Mouse (Mus musculus) gastrocnemius, postnatal 10 days (tissue): ENCODE measurements around the gene Rag2. TPM values are rescaled to one million over a fixed set of nuclear protein-coding genes. Genes with fewer than 3 reads are reported as not detected.

Experiments used
- DNase-seq: peaks from one replicate; pipeline ENCODE4 v3.0.0; 2021; ENCODE audit warnings: mixed read lengths
- long read RNA-seq, 2 experiments: library from polyadenylated mRNA; stranded (forward); transcript quantifications; one replicate each; pipeline ENCODE4 v2.0.0; 2021
- total RNA-seq, 2 experiments: library from RNA; stranded (reverse); gene quantifications; 2 replicates each; pipeline ENCODE4 v1.2.3; 2021

Gene Rag2
- under 1 TPM in 1 of 2 experiments, not detected in 1; 0.11 TPM for total RNA-seq
- long read RNA-seq, experiment 1, result 0 reads
- long read RNA-seq, experiment 2, result 0 reads

DNA sequence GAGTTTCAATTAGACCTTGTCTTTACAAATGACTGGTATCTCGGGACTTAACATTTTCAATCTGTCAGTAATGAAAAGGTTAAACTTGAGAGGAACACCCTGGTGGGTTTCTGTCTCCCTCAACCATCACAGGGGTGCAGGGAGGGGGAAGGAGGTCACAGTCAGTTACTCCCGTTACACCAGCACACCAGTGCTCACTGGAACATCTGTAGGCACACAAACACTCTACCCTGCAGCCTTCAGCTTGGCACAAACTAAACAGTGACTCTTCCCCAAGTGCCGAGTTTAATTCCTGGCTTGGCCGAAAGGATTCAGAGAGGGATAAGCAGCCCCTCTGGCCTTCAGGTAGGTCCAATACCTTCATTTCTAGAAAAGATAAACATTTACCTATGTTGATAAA lies at the start of gene Rag2:
TSS of gene Rag2 (plus strand) at position 193 of the 400 bp plus-strand sequence.
- no peak for DNase-seq

DNA sequence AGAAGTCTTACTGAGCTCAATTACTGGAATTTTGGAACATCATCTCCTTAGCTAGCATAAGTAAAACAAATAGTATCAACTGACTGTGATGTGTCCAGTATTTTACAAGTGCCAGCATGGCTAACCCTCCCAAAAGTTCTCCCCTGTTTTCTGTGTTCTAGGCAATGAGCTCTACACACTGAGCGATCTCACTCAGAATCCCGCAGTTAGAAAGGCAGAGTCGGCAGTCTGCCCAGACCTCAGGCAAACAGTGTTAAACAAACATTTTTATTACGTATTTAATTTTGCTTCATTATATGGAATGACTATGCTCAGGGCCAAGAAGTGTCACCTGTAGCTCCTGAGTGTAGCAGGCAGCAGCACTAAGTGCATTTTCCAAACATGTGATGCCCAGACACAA lies 47.3 kb upstream of the Rag2 start:
- DNase-seq, result no peak

DNA sequence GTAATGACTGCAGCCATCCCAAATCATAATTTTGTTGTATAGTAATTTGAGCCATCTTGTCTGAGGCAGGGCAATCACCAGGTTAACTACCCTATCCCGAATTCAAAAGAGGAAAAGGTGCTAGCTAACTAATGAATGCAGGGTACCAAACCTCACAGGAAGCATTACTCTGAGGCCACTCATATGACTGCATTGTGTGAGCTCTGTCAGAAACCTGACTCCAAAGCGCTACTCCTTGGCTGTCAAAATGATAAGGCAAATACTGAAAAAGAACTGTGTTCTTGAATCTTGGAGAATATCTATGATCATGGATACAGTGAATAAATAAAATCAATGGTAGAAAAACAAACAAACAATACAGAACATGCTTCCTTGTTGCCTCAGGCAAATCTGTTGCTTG lies 44.5 kb upstream of the Rag2 start:
- DNase-seq, result no peak

DNA sequence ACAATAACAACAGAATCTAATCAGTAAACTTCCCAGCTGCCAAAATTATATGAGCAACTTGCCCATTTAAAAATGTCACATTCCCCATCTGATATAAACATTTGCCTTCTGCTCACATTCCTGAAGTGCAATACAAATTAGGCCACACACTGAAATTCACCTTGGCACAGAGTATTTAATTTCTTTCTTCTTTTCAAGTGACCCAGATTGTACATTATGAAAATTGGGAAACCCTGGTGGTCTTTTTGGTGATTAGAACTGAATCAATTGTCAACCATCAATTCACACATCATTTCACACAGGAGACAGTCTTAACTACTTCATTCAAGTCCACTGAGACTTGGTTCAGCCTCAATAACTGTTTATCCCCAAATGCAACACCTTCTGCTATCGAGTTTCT lies 44.1 kb upstream of the Rag2 start:
- no peak for DNase-seq

DNA sequence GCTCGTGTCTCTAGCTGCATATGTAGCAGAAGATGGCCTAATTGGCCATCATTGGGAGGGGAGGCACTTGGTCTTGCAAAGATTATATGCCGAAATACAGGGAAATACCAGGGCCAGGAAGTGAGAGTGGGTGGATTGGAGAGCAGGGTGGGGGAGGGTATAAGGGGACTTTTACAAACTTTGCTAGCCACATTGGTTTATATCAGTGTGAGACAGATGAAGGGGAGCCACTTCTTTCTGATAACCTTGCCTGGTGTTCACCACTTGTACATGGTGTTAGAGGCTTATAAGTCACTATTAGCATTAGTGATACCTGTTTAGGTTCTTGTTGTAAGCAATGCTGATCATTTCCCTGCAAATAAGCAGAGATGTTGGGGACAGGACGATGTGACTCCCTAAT lies 43.5 kb upstream of the Rag2 start:
- no peak for DNase-seq

DNA sequence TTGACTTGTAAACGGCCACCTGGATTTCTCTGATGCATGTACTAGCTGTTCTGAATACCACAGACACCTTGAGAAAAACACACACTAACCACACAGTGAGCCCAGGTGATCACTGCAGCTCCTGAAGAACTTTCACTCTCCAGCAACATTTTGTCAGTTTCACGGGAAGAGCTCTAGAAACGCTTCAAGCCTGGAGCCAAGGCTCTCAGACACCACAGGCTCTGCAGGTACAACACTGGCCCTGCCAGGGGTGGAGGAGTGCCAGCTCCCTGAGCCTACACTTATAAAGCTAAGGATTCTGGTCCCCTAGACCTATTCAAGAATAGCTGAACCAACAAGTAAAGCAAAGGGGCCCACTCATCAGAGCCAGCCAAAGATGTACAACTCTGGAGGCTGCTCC lies 43.1 kb upstream of the Rag2 start:
- no peak for DNase-seq

DNA sequence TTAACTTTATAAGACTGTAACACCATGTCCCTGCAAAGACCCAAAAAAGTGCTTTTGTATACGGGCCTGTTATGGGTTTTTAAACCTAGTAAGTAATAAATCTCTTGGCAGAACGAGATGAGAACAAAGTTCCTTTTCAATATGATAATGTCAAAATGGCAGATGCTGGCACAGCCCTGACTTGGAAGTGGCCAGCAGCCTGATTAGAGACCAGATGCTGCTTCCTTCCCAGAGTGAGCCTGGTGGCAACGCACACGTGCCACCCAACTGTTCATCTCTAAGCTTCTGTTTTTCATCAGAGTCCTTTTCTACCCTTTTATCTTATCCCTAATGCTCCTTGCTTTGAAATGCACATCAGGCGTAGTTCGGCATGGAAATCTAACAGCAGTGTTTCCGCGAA lies 33.2 kb upstream of the Rag2 start:
- DNase-seq, result no peak

DNA sequence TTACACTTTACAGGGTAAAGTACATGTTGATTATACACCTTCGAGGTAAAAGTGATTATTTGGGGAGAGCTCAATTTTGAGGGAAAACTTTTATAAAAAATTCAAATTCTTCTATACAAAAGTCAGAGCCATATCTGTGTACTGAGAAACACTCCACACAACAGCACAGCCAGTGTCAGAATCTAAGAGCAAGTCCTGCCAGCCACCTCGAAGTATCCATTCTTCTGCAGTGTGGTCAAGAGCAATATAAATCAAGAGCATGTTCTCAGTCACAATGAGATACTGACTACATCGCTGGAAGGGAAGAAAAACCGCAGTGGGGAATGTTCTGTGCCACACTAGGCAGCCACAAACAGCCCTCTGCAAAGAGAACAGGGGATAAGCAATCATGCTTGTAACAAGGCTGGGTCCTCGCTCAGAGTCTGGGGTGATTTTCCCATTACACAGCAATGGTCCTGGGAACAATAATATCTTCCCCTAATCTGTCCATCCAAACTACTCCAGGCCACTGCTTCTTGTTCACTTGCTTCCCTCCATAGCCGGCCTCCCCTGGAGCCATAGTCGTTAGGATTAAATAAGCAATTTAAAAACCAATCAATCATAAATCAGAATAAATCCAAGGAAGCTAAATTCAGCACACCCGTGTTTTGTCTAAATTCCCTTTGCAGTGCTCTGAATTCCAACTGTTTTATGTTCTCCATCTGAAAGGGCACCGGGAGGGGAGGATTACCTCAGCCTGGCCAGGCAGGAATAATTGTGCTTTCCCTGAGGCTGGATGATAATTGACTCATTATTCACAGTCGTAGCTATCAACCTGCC lies 32.3 kb upstream of the Rag2 start:
- DNase-seq, result no peak

DNA sequence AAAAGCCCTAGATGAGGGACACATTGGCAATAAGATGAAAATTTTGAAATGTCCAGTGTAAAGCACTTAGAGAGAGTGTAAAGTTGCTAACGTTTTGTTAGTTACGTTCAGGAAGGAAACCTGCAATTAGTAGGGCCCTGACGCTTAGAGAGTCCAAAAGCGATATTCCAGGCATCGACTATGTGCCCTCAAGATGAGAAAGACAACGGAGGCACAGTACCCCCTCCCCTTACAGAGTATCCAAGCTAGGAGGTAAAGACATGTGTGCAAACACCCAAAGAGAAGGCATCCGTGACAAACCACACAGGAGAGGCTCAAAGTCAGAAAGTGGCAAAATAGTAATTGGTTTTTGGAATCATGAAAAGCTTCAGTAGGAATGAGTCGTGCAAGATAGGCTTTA lies 31.6 kb upstream of the Rag2 start:
- no peak for DNase-seq

DNA sequence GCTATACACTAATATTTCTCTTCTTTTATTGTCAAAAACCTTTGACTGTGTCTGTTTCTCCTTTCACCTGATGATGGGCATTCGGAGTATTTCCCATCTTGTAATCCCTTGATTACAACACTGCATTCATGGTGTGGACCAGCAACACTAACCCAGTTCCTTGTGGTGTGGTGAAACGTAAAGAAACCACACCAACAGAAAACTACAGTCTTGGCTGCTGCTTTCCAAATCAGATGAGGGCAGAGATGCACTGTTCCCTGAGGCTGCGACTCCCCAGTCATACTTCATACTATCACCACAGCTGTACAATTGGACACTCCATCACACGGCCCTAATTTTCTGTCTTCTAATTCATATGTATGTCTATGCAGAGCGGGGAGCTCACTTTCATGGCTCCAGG lies 29.8 kb upstream of the Rag2 start:
- DNase-seq, result no peak

DNA sequence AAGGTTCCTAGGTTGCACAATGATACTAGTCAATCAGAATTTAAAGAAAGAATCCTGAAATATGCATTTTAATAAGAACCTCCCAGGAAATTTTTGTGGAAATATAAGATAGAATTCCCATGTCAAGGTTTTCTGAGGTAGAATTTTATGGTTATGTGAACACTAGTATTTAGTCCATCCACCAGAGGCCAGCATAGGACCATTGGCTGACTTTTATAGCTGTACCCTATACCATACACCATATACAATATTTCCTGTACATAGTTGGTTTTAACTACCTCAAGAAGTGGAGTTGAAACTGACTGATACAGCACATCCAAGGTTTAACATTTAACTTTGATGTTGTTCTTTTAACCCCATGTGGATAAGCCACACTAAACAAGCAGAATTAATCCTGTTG lies 27.3 kb upstream of the Rag2 start:
- DNase-seq, result no peak

DNA sequence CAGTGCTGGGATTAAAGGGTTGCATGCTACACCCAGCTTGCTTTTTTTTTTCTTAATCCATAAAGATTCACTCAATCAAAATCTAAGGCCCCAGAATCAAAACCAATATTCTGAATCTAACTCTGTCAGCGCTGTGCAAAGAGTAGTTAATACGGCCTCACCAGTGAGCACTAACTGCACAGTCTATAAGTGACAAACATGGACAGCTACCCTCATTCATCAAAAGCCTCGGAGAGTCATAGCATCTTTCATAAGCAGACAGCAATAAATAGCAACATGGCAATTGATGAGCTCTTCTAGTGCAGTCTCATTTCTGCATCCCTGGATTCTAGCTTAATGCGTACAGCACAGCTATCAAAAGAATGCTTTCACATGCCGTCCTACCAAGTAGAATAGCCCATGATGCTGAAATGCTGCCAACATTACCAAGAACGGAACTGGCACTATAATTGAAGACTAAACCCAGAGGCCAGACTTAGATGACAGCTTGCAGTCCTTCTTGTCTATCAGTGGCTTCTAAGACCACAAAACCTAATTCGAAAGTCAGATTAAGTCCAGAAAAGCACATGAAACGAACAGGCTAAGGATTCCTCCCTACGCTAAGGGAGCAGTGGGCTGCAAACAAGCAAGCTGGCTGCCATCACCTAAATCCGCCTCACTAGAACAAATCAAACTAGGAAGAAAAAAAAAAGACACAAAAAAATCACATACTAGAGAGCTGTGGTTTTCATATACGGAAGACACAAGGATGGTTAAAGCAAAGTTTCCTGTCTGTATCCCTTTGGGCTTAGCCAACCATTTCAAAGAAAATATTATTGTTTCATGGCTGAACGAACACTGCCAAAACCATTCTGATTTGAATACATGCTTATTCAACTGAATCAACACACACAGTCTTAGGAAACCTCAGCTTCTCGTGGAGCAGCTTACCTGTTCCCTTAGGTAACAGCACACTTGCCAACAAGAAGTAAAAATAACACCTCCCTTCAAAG lies 26.0 kb upstream of the Rag2 start:
- no peak for DNase-seq

DNA sequence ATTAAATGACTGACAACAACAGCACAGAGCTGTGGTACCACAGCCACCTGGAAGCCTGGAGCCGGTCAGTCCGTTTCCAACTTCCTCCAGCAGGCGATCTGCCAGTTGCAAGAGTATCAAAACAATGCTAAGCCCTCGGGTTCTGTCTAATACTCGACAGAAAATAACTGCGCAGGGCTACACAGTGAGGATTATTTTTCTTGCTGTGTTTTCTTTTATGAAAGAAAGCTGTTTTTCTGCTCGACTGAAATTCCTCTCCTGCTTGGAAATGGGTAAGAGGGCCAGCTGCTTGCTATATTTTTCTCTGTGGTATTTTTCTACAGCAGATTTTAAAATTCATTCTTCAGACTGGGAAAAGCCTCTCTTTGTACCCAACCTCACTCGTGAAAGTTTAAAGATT lies 23.8 kb upstream of the Rag2 start:
- peak; percentile 48 for DNase-seq

DNA sequence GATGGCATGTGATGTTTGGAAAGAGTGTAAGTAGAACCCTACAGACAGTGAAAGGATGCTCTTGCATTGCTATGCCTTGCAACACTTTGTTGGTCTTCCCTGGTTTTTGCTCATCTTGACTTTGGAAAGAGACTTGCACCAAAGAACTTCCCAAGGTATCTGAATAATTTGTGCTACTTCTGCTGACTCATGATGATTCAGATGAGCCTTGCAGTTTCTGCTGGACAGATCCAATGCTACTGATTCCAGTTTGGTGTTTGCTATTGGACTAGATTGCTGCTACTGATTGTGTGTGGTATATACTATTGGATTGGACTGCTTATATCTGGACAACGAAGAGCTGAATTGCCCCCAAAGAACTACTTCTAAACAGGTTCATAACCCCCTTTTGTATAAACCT lies 21.4 kb upstream of the Rag2 start:
- DNase-seq, result no peak

DNA sequence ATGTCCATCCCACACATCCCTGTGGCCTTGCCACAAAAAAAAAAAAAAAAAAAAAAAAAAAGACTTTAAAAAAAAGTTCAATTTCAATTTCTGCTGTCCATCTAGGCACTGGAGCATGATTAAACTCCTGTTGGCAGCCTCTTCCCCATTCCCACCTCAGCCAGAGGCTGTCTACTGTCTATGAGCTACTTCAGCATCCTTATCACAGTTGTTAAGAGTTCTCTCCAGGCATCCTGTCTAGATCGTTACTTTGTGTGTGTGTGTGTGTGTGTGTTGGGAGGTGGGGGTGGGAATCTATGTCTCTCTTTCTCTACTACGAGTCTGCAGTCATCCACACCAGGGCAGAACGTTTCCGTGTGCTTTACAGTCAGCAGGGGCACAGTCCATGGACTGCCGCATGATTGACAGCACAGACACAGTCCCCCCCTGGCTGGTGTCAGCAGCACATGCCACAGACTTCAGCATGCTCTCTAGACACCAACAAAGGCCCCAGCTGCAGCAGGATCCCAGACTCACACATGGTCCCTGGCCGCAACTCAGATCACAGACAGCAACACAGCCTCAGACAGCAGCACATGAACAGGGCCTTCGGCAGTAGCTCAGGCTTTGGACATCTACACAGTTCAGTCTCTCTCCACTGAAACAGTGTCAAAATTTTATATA lies 16.2 kb upstream of the Rag2 start:
- DNase-seq, result no peak

DNA sequence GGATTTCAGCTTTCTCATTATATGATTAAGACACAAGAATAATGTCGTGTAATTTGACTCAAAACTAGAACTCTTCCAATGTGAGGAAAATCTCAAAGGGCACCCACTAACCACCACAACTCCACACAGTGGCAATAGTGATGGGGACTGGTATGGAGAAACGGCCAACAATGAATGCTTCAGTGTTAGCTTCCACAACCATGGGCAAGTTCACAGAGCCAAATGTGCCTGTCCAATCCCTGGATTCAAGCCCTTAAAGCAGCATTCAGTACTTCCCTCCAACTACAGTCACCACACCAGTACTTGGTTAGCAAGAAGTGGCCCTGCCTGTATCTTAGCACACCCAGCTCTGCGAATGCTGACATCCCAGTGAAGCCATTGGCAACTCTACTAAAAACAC lies 13.7 kb upstream of the Rag2 start:
- DNase-seq, result no peak

DNA sequence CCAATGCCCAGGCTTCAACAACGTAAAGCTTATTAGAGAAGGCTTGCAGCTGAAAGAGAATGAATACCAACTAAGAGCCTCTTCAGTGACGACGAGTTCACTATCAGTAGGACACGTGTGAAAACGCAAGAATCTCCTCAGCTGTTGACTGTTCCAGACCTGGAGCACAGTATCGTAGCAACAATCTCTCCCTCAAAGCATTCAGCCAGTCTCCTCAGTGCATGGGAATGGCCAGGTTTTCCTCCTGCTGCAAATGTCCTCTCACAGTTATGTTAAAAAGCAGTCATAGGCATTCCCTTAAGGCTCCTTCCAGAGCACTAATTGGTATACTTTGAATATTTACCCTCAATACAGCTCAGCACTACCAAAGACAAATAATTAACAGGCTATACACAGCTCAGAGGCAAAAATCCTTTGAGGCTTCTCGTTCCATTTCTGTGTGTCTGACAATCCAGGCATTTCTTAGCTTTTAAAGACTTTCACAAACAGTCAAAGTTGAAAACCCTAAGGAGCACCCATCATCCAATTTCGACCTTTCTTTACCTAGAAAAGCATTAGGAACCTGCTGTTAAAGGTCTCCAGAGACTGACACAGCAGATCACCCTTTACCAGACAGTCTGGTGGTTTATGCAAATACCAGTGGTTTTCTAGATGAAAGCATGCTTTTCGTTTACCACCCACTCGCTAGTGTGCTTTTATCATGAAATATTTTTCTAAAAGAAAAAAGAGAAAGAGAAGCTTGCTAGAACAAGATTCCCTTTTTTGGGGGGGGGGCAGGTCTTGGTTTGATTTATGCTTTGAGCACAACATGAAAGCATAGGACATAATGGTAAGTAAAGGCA lies 8.8 kb upstream of the Rag2 start:
- DNase-seq, result no peak

DNA sequence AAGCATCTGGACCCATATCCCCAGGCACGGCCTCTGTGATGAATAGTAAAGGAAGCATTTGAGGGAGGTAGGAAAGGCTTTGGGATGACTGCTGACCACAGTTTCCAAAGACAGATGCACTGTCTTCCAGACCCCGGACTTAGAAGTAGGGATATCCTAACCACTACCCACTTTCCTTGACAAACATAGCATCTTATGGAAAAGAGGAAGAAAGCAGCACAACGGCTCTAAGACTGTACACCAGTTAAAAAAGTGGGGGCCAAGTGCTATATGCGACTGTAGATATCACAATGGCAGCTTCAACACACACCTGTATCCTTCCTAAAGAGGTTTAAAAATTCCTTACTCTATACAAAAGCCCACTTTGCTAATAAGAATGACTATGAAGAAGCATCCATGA lies 6.1 kb upstream of the Rag2 start:
- DNase-seq, result no peak

DNA sequence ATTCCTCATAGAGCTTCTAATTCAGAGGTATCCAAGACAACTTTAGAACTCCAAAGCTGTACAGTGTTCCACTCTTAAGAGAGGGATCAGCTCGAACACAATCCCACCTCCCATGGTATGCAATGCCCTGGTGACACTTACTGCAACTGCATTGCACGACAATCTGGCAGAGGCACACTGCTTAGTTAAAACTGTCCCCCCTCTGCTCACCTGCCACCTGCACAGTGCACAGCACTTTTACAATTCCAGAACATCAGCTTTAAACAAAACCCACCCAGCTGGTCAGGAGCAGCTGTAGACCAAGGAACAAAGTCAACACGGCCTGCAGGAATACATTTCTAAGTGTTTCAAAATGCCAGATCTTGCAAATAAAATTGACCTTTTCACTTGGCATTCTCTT lies 3.6 kb upstream of the Rag2 start:
- DNase-seq, result no peak

DNA sequence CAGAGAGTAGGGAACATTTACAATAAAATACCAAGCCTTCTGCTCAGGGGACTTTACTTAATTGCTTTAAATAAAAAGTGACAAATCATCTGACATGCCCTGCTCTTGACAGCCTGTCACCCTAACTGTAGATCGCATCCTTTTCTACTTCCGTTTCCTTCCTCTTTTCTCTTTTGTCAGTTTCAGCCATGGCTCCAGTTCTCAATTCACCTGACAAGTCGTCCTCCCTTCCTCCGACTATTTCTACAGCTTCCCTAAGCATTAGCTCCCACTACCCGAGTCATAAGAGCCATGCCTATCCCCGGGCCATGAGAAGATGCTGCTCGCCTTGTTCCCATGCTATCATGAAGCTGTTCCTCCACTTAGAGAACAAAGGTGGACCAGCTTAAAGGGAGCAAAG lies 2.9 kb upstream of the Rag2 start:
- no peak for DNase-seq

DNA sequence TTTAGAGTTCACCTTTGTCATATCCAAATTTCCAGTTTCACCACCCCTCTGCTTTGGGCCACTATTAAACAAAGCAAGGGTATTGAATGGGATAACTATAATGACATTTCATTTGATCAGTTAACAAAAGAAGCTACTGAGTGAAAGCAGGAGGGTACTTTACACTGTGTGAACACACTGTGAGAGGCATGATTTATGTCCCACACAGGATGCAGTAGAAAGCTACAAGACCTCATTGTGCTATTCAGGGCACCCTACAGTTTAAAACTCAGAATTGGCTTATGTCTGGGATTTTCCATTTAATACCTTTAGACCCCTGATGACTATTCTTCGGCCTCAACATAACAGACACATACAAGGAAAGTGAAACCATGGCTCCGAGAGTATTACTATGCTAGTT lies 1.5 kb upstream of the Rag2 start:
- no peak for DNase-seq

DNA sequence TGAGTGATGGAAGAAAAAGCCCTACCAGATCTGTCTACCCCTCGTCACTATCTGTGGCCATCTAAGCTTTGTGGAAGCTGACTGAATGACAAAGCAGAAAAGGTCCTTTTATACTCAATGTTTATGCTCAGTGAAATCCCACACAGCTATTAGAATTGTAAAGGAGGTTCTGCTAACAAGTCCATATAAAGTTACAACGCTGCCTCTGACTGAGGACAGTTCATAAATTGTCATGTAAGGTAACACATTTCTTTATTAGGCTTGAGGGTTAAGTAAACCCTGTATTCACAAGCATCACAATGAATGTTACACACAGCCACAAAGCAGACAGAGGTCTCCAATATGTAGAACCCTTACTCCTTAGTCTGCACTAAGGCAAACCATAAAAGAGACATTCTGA lies 507 bp upstream of the Rag2 start:
- no peak for DNase-seq
